Mouse (Mus musculus) MN1 (cell line): ENCODE results near the gene Stmnd1.
"Not testable (repeated sequence)": the region's sequence is repeated elsewhere in the genome, so short reads cannot be mapped to it uniquely, and the experiment has no call there.

ENCODE experiments used
- DNase-seq: peaks from one replicate; pipeline ENCODE4 v3.0.0-alpha.2; 2016; ENCODE audit warnings: low spot score

Gene Stmnd1

DNA sequence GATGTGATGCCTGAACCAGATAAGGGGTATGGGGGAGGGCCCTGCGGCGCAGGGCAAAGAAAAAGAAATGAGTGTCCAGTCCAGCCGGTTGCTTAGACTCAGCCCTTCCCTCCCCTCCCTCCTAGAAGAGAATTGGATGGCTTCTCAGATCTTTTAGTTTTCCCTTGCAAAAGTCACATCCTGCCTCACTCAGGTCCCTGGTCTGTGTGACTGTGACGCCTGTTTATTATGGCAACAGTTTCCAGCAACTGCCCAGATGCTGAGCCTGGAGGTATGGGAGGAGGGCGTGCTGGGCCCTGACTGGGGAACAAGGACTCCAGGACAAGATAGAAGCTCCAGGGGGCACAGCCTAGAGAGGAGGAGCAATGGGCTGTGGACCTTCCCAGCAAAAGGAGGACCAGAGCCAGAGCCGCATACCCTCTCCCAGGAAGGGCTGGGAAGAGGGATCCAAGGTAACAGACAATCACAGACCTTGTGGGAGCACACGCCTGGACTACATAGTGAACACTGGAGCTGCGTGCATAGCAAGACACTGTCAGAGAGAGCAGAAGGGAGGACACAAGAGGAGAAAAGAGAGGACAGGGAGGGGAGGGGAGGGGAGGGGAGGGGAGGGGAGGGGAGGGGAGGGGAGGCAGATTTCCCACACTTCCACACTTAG, at the start of gene Stmnd1:
Gene Stmnd1 (plus strand): TSS at position 269 of the 658 bp plus-strand sequence.
- peak; percentile 57 for DNase-seq

GRCm38 (mm10) chr13:46226956-46227355, 46.6 kb upstream of the Stmnd1 start:
- no peak for DNase-seq

- no peak for DNase-seq
Measured at GRCm38 (mm10) chr13:46227486-46227885, 46.0 kb upstream of the Stmnd1 start.

DNA sequence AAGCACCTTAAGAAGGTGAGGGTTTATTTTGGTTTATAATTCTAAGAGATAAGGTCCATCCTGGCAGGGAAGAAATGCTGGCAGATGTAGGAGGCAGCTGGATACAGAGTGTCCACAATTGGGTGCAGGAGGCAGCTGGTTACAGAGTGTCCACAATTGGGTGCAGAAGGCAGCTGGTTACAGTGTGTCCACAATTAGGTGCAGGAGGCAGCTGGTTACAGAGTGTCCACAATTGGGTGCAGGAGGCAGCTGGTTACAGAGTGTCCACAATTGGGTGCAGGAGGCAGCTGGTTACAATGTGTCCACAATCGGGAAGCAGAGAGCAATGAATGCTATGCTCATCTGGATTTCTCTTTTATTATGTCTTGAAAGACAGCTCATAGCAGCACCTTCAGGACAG, 44.8 kb upstream of the Stmnd1 start:
- not testable (repeated sequence) for DNase-seq

DNA sequence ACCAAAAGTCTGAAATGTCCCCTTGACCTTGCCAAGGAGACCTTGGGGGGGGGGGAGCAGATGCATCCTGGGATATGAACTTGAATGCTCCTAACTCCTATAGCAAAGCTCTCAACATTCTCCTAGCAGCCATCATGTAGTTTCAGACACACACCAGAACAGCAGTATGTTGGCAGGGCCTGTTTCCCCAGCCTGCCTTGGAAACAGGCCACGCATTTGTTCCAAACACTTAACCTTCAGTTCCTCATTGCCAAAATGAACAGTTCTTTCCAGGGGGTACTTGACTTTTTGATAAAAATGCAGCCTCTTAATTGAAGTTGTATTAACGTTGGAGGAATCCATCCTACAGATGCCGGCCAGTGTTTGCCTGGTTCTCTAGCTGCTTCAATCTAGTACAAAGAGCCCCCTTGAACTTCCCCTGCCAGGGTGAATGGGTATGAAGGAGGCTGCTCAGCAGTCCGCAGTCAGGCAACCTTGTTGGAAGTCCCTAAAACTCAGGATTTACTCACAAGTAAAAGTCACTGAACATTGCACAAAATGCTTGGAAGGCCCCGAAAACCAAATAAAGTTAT, 41.9 kb upstream of the Stmnd1 start:
- no peak for DNase-seq

DNA sequence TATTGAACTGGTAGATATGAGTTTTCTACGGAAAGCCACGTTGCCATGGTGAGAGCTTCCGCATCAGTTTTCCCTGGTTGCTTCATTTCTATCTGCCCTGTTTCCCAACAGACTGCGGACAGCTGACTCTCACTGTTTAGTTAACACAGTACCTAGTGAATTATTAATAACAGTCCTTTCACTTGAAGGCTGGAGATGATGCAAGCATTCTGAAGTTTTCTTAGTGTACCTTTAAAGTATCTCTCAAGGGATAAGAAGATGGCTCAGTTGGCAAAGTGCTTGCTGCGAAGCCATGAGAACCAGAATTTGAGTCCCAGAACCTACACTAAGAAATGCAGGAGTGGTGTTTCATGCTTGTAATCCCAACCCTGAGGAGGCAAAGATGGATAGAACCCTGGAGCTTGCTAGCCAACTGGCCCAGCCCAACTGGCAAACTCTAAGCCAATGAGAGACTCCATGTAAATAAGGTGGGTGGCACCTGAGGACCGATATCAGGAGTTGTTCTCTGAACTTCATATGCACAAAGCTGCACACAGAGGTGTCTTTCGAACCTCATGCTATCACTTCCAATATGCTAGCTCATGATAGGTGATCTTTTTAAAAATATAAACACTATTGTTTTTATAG, 35.7 kb upstream of the Stmnd1 start:
- DNase-seq, result no peak

GRCm38 (mm10) chr13:46238796-46239195, 34.7 kb upstream of the Stmnd1 start:
- no peak for DNase-seq

GRCm38 (mm10) chr13:46241391-46242188, 31.9 kb upstream of the Stmnd1 start:
- no peak for DNase-seq

DNA sequence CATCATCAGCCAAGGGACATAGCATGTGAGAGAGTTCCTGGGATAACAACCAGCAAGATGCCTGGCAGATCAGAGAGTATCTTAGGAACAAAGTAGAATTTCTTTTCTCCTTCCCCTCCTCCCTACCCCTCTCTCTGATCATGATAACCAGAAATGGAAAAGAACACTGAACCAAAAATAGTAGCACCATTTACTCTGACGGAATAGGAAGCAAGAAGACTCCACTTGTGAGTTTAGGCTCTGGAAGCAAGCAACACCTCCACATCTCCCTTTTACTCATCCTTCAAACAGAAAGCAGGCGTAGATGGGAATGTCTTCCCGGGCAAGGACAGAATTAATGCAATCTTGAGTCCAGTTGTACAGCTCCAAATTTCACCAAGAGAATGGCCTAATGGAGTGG, 19.8 kb upstream of the Stmnd1 start:
- DNase-seq, result no peak

GRCm38 (mm10) chr13:46254171-46254570, 19.4 kb upstream of the Stmnd1 start:
- DNase-seq, result no peak

DNA sequence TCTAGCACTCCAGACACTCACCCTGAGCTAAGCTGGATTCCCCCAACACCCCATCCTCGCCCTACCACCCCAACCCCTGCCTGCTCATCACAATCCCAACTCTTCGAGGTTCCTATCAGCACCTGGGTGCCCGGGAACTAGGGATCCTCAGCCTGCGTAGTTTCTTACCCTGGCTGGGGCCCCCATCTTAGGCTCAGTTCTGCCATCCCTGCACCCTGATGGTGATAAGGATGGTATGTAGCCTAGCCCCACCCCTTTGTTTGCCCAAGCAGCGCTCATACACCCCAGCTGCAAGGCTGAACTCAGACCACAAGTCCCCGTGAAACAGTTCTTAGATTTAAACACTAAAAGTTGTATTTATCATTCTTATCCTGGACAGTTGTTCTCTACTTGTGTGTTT, 17.9 kb upstream of the Stmnd1 start:
- DNase-seq, result no peak

DNA sequence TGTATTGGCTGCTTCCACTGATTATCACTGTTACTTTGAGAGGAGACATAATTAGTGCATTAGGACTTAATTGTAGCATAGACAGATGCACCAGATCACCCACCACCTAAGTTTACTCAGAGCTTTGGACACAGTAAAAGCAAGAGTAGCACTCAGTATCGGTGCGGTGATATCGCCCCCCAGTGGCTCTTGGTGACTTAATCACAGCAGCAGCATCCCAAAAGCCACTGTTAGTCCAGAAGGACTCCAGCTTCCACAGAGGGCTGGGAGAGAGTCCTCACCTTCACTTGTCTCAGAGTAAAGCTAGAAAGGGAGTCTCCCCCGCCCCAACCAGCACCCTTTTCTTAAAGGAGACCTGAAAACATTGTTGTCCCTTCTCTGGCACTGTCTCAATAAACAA, 15.7 kb upstream of the Stmnd1 start:
- DNase-seq, result peak; percentile 53

DNA sequence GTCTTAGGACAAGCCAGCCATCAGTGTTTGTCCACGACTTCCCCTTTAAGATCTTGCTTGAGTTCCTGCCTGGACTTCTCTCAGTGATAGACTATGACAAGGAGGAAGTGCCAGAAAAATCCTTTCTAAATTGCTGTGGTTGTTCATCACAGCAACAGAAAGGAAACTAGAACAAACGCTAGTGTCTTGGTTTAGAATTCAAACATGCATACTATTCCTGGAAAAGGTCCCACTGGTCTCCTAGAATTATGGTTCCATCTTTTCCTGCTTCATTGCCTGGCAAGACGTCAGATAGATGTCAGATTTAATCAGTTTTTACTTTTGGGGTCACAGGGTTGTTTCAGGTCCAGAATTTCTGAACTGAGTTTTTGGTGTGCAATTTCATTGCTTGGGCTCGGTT, 14.0 kb upstream of the Stmnd1 start:
- DNase-seq, result no peak

- DNase-seq, result no peak
Measured at GRCm38 (mm10) chr13:46261244-46261643, 12.3 kb upstream of the Stmnd1 start.

DNA sequence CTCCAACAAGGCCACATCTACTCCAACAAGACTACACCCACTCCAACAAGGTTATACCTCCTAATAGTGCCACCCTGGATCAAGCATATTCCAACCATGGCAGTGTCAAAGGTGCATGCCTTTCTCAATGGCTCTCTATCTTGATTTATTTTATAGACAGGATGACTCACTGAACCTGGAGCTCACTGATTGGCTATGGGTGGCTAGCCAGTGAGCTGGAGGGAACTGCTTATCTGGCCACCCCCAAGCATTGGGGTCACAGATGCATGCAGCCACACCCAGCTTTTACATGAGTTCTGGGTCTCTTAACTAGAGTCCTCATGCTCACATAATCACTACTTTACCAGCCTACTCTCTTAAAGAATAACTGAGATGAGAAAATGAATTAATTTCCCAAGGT, 5.7 kb upstream of the Stmnd1 start:
- no peak for DNase-seq

DNA sequence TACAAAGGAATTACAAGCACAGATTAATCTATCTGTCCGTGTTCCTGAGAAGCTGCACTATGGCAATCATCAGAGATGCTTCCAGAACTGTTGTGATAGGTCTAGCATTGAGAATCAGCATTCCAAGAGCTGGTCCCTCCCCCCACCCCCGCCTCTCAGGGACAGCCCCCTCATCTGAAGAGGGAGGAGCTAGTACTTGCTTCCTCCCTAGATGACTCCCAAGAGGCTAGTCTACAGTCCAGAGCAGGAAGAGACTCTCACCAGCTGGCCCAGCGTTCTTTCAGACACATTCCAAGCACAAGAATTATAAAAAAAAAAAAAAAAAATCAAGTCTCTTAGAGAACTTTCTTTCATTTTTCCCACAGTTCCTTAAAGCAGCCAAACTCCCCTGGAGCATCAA, 5.2 kb upstream of the Stmnd1 start:
- DNase-seq, result peak; percentile 25

- peak; percentile 31 for DNase-seq
Measured at GRCm38 (mm10) chr13:46268815-46269445, 4.6 kb upstream of the Stmnd1 start.

GRCm38 (mm10) chr13:46272811-46273452, 589 bp upstream of the Stmnd1 start:
- peak; percentile 27 for DNase-seq

- DNase-seq, result no peak
Measured at GRCm38 (mm10) chr13:46275701-46276100, 2.2 kb downstream of the Stmnd1 start.

DNA sequence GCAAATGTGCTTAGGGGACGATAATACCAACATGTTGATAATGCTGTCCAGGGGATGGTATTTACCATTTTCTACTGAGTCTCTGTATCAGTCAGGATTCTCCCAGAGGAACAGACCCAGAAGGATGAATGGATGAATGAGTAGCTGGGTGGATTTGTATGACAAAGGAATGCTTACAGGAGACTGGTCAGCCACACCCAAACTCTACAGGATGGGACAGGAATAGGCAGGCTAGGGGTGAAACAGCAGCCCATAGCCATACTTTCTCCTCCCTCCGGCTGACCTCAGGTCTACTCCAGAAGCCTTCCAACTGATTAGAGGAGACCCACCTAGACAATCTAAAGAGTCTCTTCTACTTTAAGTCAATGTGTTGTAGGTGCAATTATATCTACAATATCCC, 9.0 kb downstream of the Stmnd1 start:
- DNase-seq, result no peak

DNA sequence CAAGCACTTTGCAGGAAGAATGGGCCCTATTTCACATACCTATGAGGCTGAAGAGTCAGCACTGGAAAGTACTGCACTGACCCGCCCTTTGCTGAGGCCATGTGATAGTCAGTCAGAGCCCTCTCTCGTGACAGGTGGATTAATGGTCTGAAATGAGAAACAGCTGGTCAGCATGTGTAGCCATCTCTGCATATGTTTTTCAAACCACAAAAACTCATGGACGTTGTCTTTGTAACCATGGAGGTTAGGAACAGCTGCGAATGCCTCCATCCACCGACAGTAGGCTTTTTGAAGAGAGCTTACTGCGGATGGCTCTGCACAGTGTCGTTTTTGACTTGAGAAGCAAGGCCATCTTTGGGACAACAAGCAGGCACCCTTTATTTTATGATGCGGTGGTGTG, 14.3 kb downstream of the Stmnd1 start:
- no peak for DNase-seq

DNA sequence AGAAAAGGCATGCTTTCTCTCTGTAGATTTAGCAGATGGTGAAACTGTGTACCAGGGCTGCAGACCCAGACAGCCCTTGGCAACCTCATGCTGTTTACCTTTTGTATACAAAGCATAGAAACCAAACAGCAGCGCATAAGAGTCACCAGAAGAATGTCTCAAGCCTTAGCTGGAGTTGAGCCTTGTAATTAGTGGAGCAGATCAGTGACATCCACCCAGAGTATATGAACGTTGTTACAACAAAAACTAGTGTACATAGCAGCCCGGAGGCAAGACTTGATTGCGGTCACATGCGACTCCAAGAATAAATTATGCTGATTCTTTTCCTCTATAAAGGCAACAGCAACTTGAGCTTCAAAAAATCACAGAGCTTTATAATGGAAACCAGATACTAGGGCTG, 14.9 kb downstream of the Stmnd1 start:
- no peak for DNase-seq
